Mouse (Mus musculus): ENCODE measurements around the gene Tead4.
"Not testable (repeated sequence)": the region's sequence is repeated elsewhere in the genome, so short reads cannot be mapped to it uniquely, and the experiment has no call there.

Gene Tead4

GRCm38 (mm10) chr6:128250596-128250995 lies 50.0 kb downstream of the Tead4 start:
- no peak for DNase-seq (ENCODE audit: low read depth, low spot score)

- no peak for DNase-seq (ENCODE audit: low read depth, low spot score)
These were observed 63.4 kb downstream of the Tead4 start for GRCm38 (mm10) chr6:128237102-128237763.

GRCm38 (mm10) chr6:128236581-128236980 lies 64.0 kb downstream of the Tead4 start:
- DNase-seq (ENCODE audit: low read depth, low spot score) = no peak

GRCm38 (mm10) chr6:128234206-128234605 lies 66.4 kb downstream of the Tead4 start:
- peak; percentile 45 for DNase-seq (ENCODE audit: low read depth, low spot score)

- DNase-seq (ENCODE audit: low read depth, low spot score) = no peak
These were observed 68.4 kb downstream of the Tead4 start for GRCm38 (mm10) chr6:128232216-128232615.

DNA sequence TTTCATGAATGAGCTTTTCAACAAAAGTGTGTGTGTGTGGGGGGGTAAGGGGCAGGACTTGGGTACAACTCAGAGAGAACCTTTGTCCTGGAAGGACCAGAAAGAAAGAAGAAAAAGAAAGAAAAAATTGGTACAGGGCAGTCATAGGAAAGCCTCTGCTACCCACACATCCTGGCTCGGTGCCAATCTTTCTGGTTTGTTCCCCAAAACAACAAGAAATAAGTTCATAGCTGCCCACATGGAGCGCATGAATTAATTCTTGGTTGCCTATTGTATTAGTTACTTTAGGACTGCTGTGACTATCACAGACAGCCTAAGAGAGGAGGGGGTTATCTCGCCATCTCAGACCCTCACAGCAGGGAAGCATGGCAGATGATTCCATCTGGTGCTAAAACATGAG lies 68.9 kb downstream of the Tead4 start:
- no peak for DNase-seq (ENCODE audit: low read depth, low spot score)

DNA sequence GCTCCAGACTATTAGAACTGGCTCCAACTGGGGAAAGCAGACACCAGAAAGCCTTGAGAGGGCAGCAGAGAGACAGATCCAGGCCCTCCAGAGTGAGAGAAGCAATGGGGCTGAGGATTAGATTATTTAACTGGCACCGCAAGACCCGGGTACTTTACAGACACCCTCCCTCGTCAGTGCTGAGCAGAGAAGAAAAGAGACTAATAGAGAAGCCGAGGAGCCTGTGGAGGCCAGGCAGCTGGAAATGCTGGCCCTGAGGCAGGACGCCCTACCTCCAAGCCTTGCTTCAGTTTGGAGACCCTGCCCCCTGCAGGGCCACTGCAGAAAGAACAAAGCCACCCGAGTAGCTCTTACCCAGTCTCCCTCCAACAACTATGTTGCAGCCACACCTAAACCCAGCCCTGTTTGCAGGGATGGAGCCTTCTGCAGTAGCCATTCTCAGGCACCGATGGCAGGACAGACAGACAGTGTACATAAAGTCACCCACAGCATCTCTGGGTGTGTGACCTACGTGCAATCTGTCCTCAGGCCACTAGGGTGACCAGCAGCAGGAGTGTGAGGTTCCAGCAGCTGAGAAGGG lies 73.1 kb downstream of the Tead4 start:
- peak; percentile 25 for DNase-seq (ENCODE audit: low read depth, low spot score)

GRCm38 (mm10) chr6:128226941-128227340 lies 73.7 kb downstream of the Tead4 start:
- DNase-seq (ENCODE audit: low read depth, low spot score) = no peak

DNA sequence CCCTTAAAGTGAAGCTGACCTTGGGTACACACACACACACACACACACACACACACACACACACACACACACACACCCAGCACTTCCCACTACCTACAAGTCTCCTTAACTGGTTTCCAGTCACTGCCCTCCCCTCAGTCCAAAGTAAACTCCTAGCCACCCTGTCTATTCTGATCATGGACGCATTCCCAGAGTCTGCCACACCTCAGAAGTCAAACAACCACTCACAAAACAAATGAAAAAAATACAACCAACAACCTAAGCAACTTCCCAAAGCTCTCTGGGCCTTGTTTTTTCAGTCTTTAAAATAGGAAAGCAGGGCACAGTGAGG lies 74.8 kb downstream of the Tead4 start:
- DNase-seq (ENCODE audit: low read depth, low spot score) = no peak

- no peak for DNase-seq (ENCODE audit: low read depth, low spot score)
These were observed 75.4 kb downstream of the Tead4 start for GRCm38 (mm10) chr6:128225009-128225845.

GRCm38 (mm10) chr6:128223159-128223558 lies 77.5 kb downstream of the Tead4 start:
- DNase-seq (ENCODE audit: low read depth, low spot score) = no peak

DNA sequence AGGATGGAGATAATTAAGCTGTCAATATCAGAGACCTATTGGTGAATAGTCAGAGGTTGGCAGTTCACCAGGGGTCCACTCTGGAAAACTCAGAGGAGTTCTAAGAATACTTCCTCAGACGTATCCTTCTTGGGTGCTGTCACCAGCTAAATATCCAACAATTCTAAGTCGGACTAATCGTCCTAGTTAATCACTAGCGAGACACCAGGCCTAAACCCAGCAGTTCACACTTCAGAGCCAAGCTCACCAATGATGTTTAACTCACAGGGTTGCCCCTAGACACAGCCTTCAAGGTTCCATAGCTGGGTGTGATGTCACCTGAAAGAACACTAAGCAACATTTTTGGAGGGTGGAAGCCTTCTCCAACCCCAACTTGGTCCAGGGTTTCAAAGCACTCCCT lies 85.6 kb downstream of the Tead4 start:
- not testable (repeated sequence) for DNase-seq (ENCODE audit: low read depth, low spot score)

DNA sequence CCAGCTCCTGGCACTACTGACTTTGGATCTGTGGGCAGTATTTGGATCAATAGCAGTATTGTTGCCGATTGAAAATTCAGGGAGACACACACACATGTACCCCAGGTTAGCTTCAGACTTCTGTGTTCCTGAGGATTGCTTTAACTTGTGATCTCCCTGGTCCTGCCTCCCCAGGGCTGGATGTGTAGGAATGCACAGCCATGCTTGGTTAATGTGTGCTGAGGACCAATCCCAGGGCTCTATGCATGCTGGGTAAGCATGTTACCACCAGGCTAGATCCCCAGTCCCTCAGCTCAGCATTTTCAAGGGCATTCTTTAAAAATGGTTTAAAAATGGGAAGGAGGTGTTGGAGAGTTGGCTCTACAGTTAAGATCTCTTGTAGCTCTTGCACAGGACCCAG lies 91.4 kb downstream of the Tead4 start:
- DNase-seq (ENCODE audit: low read depth, low spot score) = not testable (repeated sequence)

GRCm38 (mm10) chr6:128208491-128209170 lies 92.0 kb downstream of the Tead4 start:
- no peak for DNase-seq (ENCODE audit: low read depth, low spot score)

GRCm38 (mm10) chr6:128203557-128203956 lies 97.1 kb downstream of the Tead4 start:
- no peak for DNase-seq (ENCODE audit: low read depth, low spot score)

DNA sequence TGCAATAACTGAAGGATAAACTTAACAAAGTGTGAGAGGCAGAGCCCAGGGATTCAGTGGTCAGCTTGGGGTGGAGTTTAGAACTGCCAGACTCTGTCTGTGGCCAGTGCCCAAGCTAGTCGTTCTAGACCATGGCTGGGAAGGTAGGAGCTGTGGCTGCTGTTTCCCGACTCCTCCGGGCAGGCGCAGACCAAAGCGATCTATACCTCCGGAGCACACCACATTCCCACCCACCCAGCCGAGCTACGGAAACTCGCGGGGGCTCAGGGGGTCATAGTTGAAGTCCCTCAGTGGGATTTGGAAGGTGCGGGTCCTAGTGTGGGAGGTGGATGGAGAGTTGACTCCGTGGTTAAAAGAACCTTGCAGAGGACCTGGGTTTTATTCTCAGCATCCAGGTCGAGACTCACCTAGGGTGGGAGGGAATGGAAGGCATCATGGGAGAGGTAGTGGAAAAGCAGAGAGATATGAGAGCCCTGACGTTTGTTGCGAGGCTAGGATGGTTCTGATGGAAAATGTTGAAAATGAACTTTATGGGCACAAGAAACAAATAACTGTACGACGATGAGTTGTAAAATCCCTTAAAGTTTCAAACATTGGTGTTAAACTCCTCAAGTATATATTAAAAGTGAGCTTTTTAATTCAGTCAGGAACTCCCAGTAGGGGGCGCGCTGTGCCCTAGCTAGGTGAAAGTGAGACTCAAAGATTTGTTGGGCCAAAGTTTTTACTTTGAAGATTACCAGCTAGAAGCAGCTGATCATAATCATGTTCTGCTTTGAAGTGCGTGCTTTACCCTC lies 99.6 kb downstream of the Tead4 start:
- DNase-seq (ENCODE audit: low read depth, low spot score) = peak; percentile 59

- peak; percentile 98 for DNase-seq (ENCODE audit: low read depth, low spot score)
These were observed 100.3 kb downstream of the Tead4 start for GRCm38 (mm10) chr6:128200116-128200846.

DNA sequence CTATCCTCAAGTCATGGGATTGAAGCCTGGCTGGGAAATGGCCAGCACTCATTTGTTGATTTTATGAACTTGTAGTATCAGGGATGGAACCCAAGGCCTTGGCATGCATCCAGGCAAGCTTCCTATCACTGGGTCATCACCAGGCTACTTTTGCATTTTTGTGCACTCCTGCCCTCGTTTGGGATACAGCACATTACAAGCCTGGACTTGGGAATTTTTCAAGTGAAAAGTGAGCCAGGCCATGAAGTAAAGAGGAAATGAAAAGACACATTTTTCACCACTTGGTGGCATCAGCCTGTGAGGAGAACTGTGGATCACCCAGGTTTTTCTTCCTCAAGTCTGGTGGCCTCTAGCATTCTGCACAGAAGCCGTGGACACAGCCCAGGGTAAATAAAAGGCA lies 117.1 kb downstream of the Tead4 start:
- no peak for DNase-seq (ENCODE audit: low read depth, low spot score)

GRCm38 (mm10) chr6:128181176-128181575 lies 119.4 kb downstream of the Tead4 start:
- no peak for DNase-seq (ENCODE audit: low read depth, low spot score)

GRCm38 (mm10) chr6:128179651-128180050 lies 121.0 kb downstream of the Tead4 start:
- no peak for DNase-seq (ENCODE audit: low read depth, low spot score)

DNA sequence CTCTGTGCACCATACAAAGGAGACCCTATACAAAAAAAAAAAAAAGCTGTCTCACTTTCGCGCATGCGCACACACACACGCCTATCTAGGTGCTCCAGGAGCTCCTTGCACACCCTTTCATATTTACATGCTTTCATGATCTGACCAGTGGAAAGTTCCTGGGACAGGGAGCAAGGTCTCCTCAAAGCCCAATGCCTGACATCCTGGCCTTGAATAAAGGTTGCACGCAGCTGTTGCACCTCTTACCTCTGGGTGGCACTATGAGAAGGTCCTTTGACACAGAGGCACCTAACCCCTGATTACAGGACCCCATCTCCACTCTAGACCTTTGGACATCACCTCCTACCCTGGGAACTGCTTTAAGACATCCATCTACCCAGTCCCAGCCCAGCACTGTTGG lies 121.4 kb downstream of the Tead4 start:
- no peak for DNase-seq (ENCODE audit: low read depth, low spot score)
